Mouse (Mus musculus): ENCODE measurements around the gene Polr1a. TPM values are rescaled to one million over a fixed set of nuclear protein-coding genes. Genes with fewer than 3 reads are reported as not detected.

Polr1a gene
- polyA plus RNA-seq, 1 experiment = 9.0 TPM

- 94% methylated on average over 6 of the region's 6 CpGs for WGBS
These were observed 36.2 kb downstream of the Polr1a start for GRCm38 (mm10) chr6:71945101-71945500.

GRCm38 (mm10) chr6:71946121-71946520 lies 37.3 kb downstream of the Polr1a start:
- no peak for DNase-seq (ENCODE audit: low read depth, low spot score)
- WGBS = 93% methylated on average over 8 of the region's 8 CpGs

More at GRCm38 (mm10) chr6:71945101-71945500, 36.2 kb downstream of the Polr1a start:
- no peak for DNase-seq (ENCODE audit: low read depth, low spot score)

- 78% methylated on average over 3 of the region's 3 CpGs for WGBS
These were observed 40.9 kb downstream of the Polr1a start for GRCm38 (mm10) chr6:71949721-71950120.

GRCm38 (mm10) chr6:71950592-71950991 lies 41.7 kb downstream of the Polr1a start:
- peak; percentile 33 for DNase-seq (ENCODE audit: low read depth, low spot score)
- 52% methylated on average over 3 of the region's 3 CpGs for WGBS

More at GRCm38 (mm10) chr6:71949721-71950120, 40.9 kb downstream of the Polr1a start:
- DNase-seq (ENCODE audit: low read depth, low spot score) = no peak

GRCm38 (mm10) chr6:71951192-71951591 lies 42.3 kb downstream of the Polr1a start:
- no peak for DNase-seq (ENCODE audit: low read depth, low spot score)
- 86% methylated on average over 5 of the region's 5 CpGs for WGBS

DNA sequence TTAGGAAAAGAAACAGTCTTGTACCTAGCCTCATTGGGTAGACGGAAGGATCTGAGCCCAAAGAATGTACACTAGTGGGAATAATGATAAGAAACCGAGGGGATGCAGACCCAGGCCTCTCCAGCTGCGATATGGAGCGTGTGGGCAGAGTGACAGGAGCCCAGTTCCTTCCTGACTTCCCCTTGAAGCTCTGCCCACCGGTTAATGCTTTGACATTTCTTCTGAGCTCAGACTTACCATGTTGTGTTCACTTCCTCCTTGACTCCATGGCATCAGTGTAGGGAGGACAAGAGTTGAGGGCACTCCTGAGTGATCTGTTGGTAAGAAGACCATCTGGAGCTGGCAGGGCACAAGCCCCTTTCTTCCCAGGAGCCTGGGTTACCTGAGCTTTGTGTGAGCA lies 53.3 kb downstream of the Polr1a start:
- DNase-seq (ENCODE audit: low read depth, low spot score) = no peak
- WGBS = 92% methylated on average over 5 of the region's 5 CpGs

DNA sequence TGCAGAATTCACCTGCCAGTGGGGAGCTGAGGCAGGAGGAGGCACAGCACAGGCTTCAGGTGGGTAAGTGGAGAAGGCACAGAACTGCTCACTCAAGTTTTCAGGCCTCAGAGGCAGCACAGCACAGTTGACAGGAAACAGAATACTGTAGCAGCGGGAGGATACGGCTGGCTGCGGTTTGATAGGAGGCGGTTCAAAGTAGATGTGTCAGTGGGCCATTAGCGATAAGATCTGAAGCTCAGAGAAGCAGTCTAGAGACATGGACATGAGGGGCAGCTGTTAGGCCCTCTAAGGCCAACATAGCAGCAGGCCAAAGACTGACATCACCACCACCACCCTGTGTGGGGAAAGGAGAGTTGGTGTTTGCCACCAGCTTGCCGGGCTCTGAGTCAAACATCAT lies 53.9 kb downstream of the Polr1a start:
- 91% methylated on average over 6 of the region's 6 CpGs for WGBS
- no peak for DNase-seq (ENCODE audit: low read depth, low spot score)

- no peak for DNase-seq (ENCODE audit: low read depth, low spot score)
- 92% methylated on average over 11 of the region's 11 CpGs for whole genome bisulfite sequencing
These were observed 54.7 kb downstream of the Polr1a start for GRCm38 (mm10) chr6:71963561-71963960.

DNA sequence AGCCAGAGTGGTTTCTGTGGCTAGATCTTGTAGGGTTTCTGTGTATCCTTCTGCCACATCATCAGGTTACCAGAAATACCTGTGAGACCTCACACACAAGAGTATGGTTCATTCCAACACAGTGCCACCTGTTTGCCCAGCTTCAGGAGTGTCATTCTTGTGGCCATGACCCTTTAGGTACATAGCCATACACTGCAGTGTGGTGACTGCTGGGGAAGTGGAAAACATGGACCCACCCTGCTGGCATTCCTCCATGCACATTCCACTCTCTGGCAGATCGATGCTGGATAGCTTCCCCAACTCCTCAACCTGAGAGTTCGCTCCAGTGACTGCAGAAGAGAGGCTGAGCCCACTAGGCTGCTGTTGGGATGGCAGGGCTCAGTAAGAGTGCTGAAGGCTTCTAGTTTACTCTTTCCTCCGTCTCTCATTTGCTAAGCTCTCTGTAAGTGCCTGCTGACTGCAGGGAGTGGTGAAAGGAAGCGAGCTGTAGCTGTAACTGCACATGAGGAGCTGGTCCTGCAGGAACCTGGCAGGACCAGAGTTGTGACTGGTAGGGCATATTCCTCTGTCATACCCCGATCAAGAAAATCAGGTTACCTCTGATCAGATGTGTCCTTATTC lies 57.9 kb downstream of the Polr1a start:
- WGBS = 76% methylated on average over 5 of the region's 5 CpGs
- no peak for DNase-seq (ENCODE audit: low read depth, low spot score)

DNA sequence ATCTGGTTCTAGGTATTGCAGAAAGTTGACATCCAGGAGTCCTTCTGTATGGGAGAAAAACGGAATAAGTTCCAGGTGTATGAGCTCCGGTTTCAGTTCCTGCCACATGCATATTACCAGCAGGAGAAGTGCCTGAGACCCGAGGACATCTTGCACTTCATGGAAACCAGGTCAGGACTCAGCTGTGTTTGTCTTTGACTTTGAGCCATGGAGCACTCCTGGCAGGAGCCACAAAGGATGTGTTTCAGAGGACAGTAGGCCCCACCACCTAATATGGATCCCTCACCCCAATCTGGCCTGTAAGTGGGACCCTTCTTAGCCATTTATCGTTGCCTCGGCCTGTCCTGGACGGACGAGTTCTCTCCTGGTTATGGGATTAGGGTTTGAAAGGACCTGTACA lies 59.0 kb downstream of the Polr1a start:
- DNase-seq (ENCODE audit: low read depth, low spot score) = no peak
- 91% methylated on average over 7 of the region's 7 CpGs for WGBS

GRCm38 (mm10) chr6:71969459-71969858 lies 60.6 kb downstream of the Polr1a start:
- 92% methylated on average over 7 of the region's 7 CpGs for WGBS
- DNase-seq (ENCODE audit: low read depth, low spot score) = no peak

DNA sequence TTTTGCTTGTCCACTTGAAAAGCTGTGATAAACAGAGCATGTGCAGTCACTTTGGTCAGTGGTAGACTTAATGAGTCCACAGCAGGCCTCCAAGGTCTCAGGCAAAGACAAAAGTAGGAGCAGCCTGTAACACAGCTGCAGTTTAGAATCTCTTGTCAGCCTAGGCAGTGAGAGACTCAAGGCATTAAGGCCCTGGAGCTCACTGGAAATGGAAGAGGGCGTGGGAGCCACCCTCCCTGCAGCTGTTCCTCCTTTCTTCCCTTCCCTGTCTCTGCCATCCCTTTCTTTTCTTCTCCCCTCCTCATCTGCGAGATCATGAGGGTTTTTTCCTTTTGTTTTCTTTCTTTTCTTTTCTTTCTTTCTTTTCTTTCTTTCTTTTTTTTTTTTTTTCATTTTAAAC lies 61.3 kb downstream of the Polr1a start:
- DNase-seq (ENCODE audit: low read depth, low spot score) = no peak
- WGBS = 82% methylated on average over 2 of the region's 2 CpGs

GRCm38 (mm10) chr6:71976592-71976991 lies 67.7 kb downstream of the Polr1a start:
- DNase-seq (ENCODE audit: low read depth, low spot score) = no peak
- 90% methylated on average over 7 of the region's 7 CpGs for whole genome bisulfite sequencing

- 62% methylated on average over 8 of the region's 8 CpGs for whole genome bisulfite sequencing
- DNase-seq (ENCODE audit: low read depth, low spot score) = no peak
These were observed 71.3 kb downstream of the Polr1a start for GRCm38 (mm10) chr6:71980165-71980564.

DNA sequence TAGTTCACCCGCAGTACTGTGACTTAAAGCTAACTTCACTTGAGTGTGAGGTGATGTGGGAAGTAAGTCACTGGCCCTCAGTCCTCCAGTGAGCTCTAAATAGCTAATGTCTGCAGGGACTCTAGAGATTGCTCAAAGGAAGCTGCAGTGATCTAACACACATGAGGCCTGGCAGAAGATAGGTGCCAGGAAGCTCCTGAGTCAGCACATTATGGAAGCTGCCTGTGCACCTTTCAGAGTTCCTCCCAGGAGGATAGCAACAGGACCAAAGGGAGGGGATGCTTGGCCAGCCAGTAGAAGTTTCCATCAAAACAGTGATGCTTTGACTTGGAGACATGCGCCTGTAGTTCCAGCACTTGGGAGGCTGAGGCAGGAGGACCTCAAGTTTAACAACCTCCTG lies 71.7 kb downstream of the Polr1a start:
- WGBS = 87% methylated on average over 2 of the region's 2 CpGs
- DNase-seq (ENCODE audit: low read depth, low spot score) = no peak

DNA sequence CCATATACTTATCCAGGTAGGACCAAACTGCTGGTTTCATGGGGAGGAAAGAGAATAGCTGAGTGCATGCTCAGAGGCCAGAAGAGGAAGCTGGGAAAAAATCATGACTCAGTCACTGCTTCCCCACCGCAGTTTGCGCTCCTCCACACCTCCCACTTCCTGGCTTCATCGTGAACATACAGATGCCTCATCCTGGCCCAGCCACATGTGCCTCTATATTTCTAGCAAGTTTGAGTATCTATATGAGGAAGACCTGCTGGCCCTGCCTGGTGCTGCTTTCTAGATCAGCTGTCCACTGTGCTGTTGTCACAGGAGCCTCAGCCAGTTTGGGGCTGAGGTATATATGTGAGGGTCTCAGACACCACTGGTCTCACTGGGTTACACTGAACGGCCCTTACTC lies 72.6 kb downstream of the Polr1a start:
- DNase-seq (ENCODE audit: low read depth, low spot score) = no peak
- 79% methylated on average over 4 of the region's 4 CpGs for WGBS

GRCm38 (mm10) chr6:71985984-71986383 lies 77.1 kb downstream of the Polr1a start:
- DNase-seq (ENCODE audit: low read depth, low spot score) = no peak
- WGBS = 87% methylated on average over 4 of the region's 4 CpGs

DNA sequence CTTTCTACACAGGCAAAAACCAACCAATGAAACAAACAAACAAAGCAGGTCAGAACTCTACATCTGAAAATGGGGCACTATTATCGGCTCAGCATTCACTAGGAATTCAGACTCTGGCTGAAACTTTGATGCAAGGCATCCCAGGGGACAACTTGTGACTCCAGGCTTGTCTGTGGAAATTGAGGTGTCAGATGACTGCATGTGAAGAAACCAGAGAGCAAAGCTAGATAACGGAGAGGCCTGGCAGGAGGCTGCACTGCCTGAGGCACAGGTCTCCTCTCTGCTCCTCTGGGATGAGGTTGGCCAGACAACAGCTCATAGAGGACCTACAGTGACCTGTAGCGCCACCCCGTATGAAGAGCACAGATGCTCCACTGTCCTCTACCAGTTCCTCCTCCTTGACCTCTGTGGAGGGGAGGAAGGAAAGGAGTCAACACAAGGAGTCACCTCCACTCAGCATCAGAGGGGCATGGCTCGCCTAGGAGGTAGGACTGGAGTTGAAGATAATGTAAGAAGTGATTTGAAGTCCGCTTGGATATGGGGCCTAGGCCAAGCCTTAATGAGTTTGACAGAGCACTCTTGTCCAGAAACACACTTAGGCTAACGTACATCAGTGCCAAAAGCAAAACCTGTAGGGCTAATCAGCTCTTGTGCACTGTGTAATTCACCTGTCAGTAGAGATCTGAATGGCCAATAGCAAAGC lies 78.8 kb downstream of the Polr1a start:
- DNase-seq (ENCODE audit: low read depth, low spot score) = no peak

DNA sequence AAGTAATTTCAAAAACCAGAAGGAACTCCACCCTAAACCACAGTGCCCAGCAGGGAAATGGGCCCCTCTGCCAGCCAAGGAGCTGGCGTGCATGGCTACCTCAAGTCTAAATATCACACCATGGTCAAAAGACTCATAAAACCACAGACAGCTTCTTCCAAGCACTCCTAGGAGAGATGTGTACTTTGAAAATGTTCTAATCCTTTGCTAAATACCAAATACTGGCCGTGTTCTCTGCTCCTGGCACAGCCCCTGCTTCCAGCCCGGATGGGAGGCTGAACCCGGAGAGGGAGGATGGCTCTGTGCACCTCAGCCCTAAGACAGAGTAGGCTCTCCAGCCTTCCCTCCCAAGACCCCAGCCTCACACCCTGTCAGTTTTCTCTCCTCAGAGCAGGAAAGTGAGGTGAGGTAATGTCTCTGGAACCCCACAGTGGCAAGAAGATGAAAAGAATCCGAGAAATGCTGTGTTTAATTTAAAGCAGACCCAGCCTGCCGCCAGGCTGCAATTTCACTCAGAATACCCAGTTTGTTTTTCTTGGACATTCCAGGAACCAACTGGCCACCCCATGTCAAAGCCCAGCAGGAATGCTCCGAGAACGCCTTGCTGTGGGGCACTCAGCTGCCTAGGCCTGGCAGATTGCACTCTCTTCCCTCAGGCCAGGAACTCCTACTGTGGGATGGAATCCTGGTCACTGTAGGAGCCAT lies 80.9 kb downstream of the Polr1a start:
- no peak for DNase-seq (ENCODE audit: low read depth, low spot score)
- WGBS = 46% methylated on average over 8 of the region's 8 CpGs

More for the DNA sequence above, 78.8 kb downstream of the Polr1a start:
- 88% methylated on average over 7 of the region's 7 CpGs for WGBS

GRCm38 (mm10) chr6:71990371-71990837 lies 81.6 kb downstream of the Polr1a start:
- WGBS = 84% methylated on average over 8 of the region's 8 CpGs
- DNase-seq (ENCODE audit: low read depth, low spot score) = no peak

Measured in large intestine, adult 2 months (tissue).